Mouse (Mus musculus) cerebellum, adult (tissue): ENCODE data around the gene 1700037C18Rik.
"Not testable (repeated sequence)": the region's sequence is repeated elsewhere in the genome, so short reads cannot be mapped to it uniquely, and the experiment has no call there.

Experiments
- ATAC-seq: cut with Nextera tagmentation; 2 replicates; pipeline ENCODE4 v1.9.2; 2017; ENCODE audit warnings: mild to moderate bottlenecking, moderate library complexity, mixed read lengths; ENCODE audit not compliant: insufficient number of reproducible peaks, low FRiP score, low TSS enrichment

Gene 1700037C18Rik

GRCm38 (mm10) chr16:3876346-3876745, 32.1 kb downstream of the 1700037C18Rik start:
- no peak for ATAC-seq

- peak; percentile 98 for ATAC-seq
Measured at GRCm38 (mm10) chr16:3872216-3873047, 36.1 kb downstream of the 1700037C18Rik start, which contains the start of gene Naa60. Naa60 (plus strand) TSS chr16:3872375.

- ATAC-seq = no peak; the same call in 1 of the 2 replicates
Measured at GRCm38 (mm10) chr16:3871815-3872214, 36.7 kb downstream of the 1700037C18Rik start.

- no peak for ATAC-seq
Measured at GRCm38 (mm10) chr16:3859254-3859653, 49.2 kb downstream of the 1700037C18Rik start.

GRCm38 (mm10) chr16:3855776-3856175, 52.7 kb downstream of the 1700037C18Rik start:
- ATAC-seq = no peak

GRCm38 (mm10) chr16:3854437-3855182, 53.9 kb downstream of the 1700037C18Rik start:
- no peak for ATAC-seq

- ATAC-seq = no peak
Measured at GRCm38 (mm10) chr16:3852586-3852985, 55.9 kb downstream of the 1700037C18Rik start.

- not testable (repeated sequence) for ATAC-seq
Measured at GRCm38 (mm10) chr16:3851301-3851700, 57.2 kb downstream of the 1700037C18Rik start.

- no peak for ATAC-seq
Measured at GRCm38 (mm10) chr16:3848416-3848815, 60.1 kb downstream of the 1700037C18Rik start.

- ATAC-seq = no peak
Measured at GRCm38 (mm10) chr16:3847871-3848270, 60.6 kb downstream of the 1700037C18Rik start.

GRCm38 (mm10) chr16:3846711-3847518, 61.6 kb downstream of the 1700037C18Rik start, which contains the start of gene Zfp174:
Zfp174 (plus strand) TSS chr16:3847268.
- ATAC-seq = peak; percentile 99
